Mouse (Mus musculus): ENCODE measurements around the gene Gm20807. TPM values are rescaled to one million over a fixed set of nuclear protein-coding genes. Genes with fewer than 3 reads are reported as not detected.

Gene Gm20807
- not detected in 2 replicates for polyA plus RNA-seq (2015; fragmentation: Nextera tagmentation; extraction: Ambion mirVana)

DNA sequence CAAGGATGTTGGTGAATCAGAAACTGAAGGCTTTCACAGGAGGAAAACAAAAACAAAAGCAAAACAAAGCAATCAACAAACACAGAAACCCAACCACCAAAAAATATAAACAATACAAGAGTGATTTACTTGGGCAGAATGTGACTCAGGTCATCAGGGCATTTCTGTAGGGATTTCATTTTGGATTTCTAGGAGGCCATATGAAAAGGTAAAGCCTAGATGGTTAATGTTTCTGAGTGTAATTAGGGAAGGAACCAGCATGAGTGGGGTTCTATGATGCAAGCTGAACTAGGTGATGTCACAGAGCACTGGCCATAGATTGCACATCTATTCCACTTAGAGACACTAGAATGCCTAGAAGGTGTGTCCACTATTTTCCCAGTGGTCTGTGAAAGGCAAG lies at the start of gene Gm20807:
TSS of gene Gm20807 (plus strand) at position 301 of the 400 bp plus-strand sequence.

Other genes with a start within 250 kb of the Gm20807 start
- not detected in 2 replicates for gene Gm21891, start 90.6 kb downstream of the Gm20807 start, polyA plus RNA-seq (2015; fragmentation: Nextera tagmentation; extraction: Ambion mirVana)
- gene Gm21425, start 119.1 kb downstream of the Gm20807 start, polyA plus RNA-seq (2015; fragmentation: Nextera tagmentation; extraction: Ambion mirVana): not detected in 2 replicates
- not detected in 2 replicates for gene Gm21828, start 181.0 kb downstream of the Gm20807 start, polyA plus RNA-seq (2015; fragmentation: Nextera tagmentation; extraction: Ambion mirVana)
- gene Gm21440, start 209.5 kb downstream of the Gm20807 start, polyA plus RNA-seq (2015; fragmentation: Nextera tagmentation; extraction: Ambion mirVana): not detected in 2 replicates
- gene Gm21454, start 209.6 kb downstream of the Gm20807 start, polyA plus RNA-seq (2015; fragmentation: Nextera tagmentation; extraction: Ambion mirVana): not detected in 2 replicates